Mouse (Mus musculus) lung, postnatal 10 days (tissue): ENCODE results near the gene Theg.

Experiments used
- DNase-seq: peaks from one replicate; pipeline ENCODE4 v3.0.0; 2021

Theg gene

GRCm38 (mm10) chr10:79534426-79534825 is 52.7 kb downstream of the Theg start:
- no peak for DNase-seq

- peak; percentile 91 for DNase-seq
Measured at GRCm38 (mm10) chr10:79533126-79533911, 53.8 kb downstream of the Theg start, which contains the start of gene Plpp2. Gene Plpp2 (minus strand): TSS chr10:79533796.

GRCm38 (mm10) chr10:79532678-79533077 is 54.5 kb downstream of the Theg start:
- DNase-seq = no peak

- DNase-seq = no peak
Measured at GRCm38 (mm10) chr10:79531593-79531992, 55.5 kb downstream of the Theg start.

GRCm38 (mm10) chr10:79530721-79531120 is 56.4 kb downstream of the Theg start:
- no peak for DNase-seq

- no peak for DNase-seq
Measured at GRCm38 (mm10) chr10:79530241-79530640, 56.9 kb downstream of the Theg start.

GRCm38 (mm10) chr10:79528081-79528480 is 59.0 kb downstream of the Theg start:
- no peak for DNase-seq

- no peak for DNase-seq
Measured at GRCm38 (mm10) chr10:79527453-79527845, 59.7 kb downstream of the Theg start.

GRCm38 (mm10) chr10:79526661-79527452 is 60.3 kb downstream of the Theg start:
- DNase-seq = no peak
